Mouse (Mus musculus) gonadal fat pad, adult 2 months (tissue): Measurements from ENCODE around the gene Zswim4. TPM values are rescaled to one million over a fixed set of nuclear protein-coding genes. Genes with fewer than 3 reads are reported as not detected.

ENCODE experiments used
- DNase-seq: peaks from one replicate; pipeline ENCODE4 v3.0.0-alpha.2; 2012; ENCODE audit warnings: low read depth
- polyA plus RNA-seq: library from polyadenylated mRNA; depleted of rRNA; stranded (reverse); fragments of >200 nt; gene quantifications from 2 replicates; pipeline ENCODE4 v1.2.3, GENCODE M21; 2012

Gene Zswim4
- polyA plus RNA-seq, 1 experiment = 10.0 TPM

DNA sequence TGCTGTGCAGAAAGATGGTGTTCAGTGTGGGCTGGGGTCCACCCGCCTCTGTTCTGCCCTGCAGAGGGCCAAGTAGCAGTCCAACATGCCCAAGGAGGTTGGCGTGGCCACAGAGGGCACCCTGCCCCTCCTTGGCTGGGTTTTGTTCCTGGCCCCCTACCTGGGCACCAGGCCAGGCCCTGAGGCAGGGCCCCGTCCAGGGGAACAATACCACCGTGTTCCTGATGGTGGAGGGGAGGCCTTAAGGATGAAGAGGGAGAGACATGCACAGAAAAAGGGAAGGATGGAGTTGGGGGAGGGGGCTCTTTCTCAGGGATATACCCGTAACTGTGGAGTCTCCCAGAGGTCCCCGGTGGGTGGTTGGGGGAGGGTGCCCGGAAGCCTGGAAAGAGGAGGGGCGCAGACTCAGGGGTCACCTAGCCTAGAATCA lies 36.7 kb downstream of the Zswim4 start:
- DNase-seq = no peak

DNA sequence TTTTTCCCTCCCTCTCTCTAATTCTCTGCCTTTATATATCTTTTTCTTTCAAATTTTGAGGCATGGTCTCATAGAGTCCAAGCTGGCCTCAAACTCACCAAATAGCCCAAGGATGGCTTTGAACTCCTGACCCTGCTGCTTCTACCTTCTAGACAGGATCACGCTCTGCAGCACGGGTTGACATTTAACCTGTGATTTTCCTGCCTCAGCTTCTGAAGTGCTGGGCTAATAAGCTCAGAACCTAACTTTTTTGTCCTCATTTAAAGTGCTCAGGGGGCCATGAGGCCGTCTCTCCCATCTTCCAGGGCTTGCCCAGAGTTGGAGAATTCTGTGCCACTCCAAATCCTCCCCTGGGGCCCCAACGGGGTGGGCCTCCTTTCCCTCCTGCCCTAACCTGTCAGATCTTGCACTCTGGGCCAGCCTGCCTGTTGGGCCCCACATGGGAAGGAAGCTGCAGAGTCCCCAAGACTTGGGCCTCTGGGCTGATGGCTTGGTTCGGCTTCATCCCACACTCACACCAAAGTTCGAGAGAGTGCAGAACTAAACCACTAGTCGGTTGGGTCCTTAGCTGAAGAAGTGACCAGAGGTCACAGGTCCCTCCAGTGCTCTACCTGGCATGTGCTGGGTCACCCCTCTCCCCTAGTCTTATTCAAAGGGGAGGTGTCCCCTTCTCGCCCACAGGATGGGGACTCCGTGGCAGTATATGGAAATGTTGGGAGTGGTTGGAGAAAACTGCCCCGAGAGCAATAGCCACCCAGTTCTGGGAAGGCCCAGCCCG lies 37.3 kb downstream of the Zswim4 start:
- DNase-seq = no peak

- DNase-seq = no peak
These were observed 38.0 kb downstream of the Zswim4 start for GRCm38 (mm10) chr8:84198871-84199270.

DNA sequence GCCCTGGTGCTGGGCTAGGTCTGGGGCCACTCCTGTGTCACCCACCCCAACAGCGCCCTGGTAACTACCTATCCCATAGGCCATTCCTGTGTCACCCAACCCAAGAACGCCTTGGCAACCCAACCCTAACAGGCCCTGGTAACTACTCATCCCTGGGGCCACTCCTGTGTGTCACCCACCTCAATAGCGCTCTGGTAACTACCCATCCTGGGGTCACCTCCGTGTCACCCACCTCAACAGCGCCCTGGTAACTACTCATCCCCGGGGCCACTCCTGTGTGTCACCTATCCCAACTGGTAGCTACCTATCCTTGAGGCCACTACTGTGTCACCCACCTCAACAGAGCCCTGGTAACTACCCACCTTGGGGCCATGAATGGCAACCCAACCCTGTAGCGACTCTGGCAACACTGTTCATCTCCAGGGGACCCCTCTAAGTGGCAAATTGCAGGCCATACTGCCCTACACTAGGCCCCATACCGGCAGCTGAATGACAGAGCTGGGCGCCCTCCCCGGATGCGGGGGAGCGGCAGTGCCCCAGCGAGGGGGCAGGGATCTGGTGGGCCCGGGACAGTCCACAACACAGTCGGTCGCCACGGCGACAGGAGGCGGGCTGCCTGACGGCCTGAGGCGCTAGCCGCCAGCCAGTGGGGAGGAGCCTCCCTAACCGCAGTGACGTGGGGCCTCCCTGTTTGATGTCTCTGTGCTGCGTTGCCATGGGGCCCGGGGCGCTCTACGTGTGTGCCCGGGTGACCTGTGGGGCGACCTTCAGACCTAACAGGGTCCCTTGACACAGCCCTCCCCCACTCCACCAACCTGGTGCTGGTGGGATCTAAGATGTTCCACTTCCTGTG lies 38.7 kb downstream of the Zswim4 start:
- no peak for DNase-seq

DNA sequence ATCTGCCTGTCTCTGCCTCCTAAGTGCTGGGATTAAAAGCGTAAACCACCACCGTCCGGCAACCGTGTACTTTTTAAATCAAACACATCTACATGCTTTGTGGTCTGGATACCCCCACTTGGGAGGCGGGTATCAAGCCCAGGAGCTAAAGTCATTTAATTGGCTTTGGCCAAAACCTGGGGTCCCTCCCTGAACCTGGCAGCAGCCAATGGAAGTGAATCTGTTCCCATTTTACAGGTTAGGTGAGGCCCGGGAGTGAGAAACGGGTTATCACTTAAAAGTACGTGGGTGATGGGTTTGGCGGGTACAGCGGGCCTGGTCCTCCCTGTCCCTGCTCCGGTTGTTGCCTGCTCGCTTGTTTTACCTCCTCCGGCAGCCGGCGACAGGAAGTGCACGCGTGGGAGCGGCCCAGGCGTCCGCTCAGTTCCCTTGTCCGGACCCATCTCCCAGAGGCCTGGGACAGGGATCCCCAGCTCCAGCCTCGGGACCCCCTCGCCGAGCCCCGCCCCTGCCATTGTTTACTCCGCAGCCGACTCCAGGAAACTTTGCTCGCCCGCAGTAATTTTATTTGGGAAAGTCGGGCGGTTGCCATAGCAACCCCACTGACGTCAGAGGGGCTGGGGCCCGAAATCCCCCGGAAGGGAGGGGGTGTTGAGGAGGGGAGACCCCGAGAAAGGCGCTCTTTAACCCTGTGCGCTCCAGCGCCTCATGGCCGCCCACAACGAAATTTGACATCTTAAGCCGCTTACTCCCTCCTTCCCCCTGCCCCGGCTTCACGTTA lies 39.5 kb downstream of the Zswim4 start:
- DNase-seq = no peak

- no peak for DNase-seq
These were observed 42.6 kb downstream of the Zswim4 start for GRCm38 (mm10) chr8:84194224-84194743.

DNA sequence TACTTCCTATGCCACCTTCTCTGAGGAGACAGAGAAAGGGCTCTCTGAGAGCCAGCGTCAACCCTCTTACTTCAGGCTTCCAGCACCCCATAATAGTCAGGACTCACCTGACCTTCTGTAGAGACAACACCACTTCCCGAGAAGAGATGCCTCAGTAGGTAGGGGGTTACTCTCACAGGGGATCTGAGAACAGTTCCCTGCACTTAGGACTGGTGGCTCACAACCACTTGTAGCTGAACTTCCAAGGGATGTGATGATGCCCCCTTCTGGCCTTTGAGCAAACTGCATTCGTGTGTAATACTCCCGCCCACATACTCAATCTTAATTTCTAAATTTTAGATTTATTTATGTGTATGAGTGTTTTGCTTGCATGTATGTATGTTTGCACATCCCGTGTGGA lies 43.3 kb downstream of the Zswim4 start:
- DNase-seq = no peak

DNA sequence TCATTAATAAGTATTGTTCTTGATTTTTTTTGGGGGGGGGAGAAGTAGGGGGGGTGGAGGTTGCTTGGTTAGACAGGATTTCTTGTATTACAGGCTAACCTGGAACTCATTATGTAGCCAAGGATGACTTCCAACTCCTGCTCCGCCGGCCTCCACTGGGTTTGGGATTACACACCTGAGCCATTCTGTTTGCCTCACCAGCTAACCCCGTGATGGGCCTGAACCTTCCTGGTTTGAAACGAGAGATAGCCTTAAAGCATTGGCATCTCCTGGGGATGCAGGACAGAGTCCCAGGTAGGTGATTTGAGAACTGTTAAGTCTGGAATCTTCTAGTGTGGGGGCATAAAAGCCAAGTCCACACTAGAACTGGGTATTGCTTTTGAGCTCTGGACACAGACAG lies 43.7 kb downstream of the Zswim4 start:
- DNase-seq = no peak

GRCm38 (mm10) chr8:84192555-84192954 lies 44.3 kb downstream of the Zswim4 start:
- no peak for DNase-seq

GRCm38 (mm10) chr8:84192023-84192422 lies 44.8 kb downstream of the Zswim4 start:
- DNase-seq = no peak

DNA sequence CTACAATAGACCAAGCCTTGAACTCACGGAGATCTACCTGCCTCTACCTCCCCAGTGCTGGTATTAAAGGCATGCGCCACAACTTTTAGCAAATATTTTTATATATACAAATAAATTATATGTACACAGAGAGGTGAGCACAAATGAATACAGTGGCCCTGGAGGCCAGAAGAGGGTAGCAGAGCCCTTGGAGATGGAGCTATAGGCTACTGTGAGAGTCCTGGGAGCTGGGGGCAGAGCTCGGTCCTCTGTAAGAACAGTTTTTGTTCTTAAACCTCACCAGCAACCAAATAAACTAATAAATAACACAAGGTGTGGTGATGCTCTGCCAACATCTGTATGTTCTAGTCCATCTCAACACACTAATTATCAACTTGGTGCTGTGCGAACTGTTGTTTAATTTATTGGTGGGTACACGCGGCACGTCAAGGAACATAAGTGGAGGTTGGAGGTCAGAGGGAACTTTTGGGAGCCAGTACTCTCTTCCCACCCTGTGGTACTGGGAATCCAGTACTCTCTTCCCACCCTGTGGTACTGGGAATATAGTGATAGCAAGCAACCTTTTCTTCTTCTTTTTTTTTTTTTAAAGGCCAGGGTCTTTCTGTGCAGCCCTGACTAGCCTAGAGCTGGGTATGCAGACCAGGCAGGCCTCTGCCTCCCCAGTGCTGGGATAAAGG lies 46.5 kb downstream of the Zswim4 start:
- no peak for DNase-seq

- no peak for DNase-seq
These were observed 47.3 kb downstream of the Zswim4 start for GRCm38 (mm10) chr8:84189603-84190002.

DNA sequence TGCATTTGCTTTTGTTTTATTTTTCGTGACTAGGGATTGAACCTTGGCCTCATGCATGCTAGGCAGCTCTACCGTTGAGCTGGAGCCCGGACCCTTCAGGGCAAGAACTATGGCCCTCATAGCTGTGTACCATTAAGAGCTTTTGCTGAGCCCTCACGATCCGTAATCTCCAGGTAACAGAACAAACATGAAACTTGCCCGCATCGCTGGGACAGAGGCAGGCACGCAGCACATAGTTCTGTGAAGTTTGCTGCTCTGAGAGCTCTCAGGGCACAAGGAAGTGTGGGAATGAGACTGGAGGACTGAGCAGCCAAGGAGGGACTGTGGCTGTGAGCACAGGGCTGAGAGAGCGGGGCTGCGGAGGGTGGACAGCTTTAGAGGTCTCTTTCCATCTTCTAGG lies 48.2 kb downstream of the Zswim4 start:
- DNase-seq = no peak

- no peak for DNase-seq
These were observed 49.6 kb downstream of the Zswim4 start for GRCm38 (mm10) chr8:84187065-84187755.

GRCm38 (mm10) chr8:84186547-84186946 lies 50.3 kb downstream of the Zswim4 start:
- no peak for DNase-seq

DNA sequence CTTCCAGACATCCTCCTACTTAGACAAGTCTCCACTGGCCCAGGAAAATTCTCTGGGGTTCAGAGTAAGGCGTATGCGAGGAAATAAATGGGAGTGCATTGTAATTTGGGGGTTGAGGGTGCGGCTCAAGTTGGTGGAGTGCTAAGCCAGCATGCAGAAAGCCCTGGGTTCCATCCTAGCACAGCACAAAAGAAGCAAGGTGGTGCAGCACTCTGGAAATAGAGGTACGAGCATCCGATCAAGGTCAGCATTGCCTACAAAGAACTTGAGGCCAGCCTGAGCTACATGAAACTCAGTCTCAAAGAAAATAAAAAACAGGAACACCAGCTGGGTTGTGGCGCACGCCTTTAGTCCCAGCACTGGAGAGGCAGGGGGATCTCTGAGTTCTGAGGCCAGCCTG lies 51.7 kb downstream of the Zswim4 start, which contains the start of gene Nanos3:
Nanos3 (minus strand) TSS at position 101 of the 400 bp plus-strand sequence.
- no peak for DNase-seq

DNA sequence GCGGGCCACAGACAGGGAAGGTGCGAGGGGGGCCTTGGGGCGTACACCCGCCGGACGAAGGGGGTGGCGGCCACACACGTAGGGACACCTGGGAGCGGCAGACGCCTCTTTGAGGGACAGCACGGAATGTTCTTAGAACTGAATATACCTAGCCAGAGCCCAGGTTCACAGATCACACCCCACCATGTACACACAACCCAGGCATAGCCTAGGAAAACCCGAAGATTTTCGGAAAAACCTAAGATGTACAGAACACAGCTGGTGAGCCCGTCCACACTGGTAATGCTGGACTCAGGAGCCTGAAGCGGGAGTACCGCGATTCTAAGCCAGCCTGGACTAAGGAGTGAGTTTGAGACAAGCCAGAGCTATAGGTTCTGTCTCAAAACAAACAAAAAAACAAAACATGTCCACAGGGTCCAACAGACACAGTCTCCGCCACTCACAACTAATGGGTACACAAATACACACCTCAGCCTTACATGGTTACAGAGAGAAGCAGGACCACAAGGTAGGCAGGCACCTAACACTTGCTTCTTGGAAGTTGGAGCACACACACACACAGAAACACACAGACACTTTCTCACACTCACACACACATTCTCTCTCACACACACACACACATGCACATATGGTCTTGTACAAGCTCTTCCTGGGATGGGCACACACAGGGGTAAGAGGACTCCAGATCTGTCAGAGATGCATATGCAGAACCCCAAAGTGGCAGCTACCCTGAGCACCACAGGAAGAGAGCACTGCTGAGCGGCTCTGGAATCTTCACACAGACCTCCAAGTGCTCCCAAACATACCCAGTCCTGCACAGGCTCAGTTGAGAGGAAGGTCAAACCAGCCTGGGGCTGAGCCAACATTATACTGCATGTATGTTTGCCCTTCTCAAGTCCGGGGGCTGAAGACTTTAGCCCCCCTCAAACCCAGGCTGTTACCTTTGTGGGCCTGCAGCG lies 52.5 kb downstream of the Zswim4 start:
- DNase-seq = no peak

GRCm38 (mm10) chr8:84183261-84184084 lies 53.4 kb downstream of the Zswim4 start:
- DNase-seq = no peak

- no peak for DNase-seq
These were observed 54.0 kb downstream of the Zswim4 start for GRCm38 (mm10) chr8:84182833-84183232.
